Mouse (Mus musculus): ENCODE results near the gene Arhgap20. TPM values are rescaled to one million over a fixed set of nuclear protein-coding genes. Genes with fewer than 3 reads are reported as not detected.

The Arhgap20 gene
- total and polyA plus RNA-seq, 3 experiments = 0.54 to 0.93 (median 0.60) TPM

DNA sequence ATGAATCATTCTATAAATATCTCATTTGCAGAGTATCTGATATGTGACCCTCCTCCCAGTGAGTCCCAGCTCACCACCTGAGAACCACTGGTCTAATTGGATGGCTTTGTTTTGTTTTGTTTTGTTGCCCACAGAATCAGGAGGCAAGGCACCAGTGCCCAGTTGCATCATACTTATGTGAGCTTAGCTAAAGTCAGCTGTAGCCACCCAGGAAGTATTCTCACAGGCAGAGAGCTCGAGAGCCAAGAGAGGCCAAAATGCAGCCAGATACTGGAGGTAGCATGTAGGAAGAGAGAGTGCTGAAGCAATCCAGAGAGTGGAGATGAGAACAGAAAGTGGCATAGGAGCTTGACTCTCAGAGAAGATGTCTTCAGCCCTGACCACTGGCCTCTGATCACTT is 23.3 kb downstream of the Arhgap20 start:
- in situ Hi-C loops (cut with MboI; ENCODE audit: low pct_ligation_motif_present, low pct_unique_long_range_greater_than_20kb, low sequenced_read_pairs) = loop anchor here (25.0 kb wide), 1 partner anchor 124 kb away; no protein-coding TSS in a partner anchor
- Histone ChIP-seq H3K9ac (ENCODE audit: insufficient read depth, low read depth) (no peak overlapping the region), H3K27ac (ENCODE audit: insufficient read depth, low read depth) (no peak overlapping the region), H3K4me1 (ENCODE audit: control insufficient read depth in 1 of 2, insufficient read depth in 2 of 2) (peaks cover 3 to 9% of the 10 kb centered on the region in 2 experiments; a peak in 3 of 4 replicates), H3K79me2 (replicated peaks; ENCODE audit: control insufficient read depth, extremely low read depth, insufficient read depth, poor library complexity, severe bottlenecking) (no peaks in the 10 kb centered on the region), H3K4me2 (ENCODE audit: insufficient read depth, low read depth, poor library complexity, severe bottlenecking) (no peak overlapping the region), H3K36me3 (replicated peaks in 1 of 2; ENCODE audit: control insufficient read depth in 1 of 2, insufficient read depth in 1 of 2, low read length in 1 of 2) (no peaks in the 10 kb centered on the region), H3K4me3 (replicated peaks in 1 of 3; ENCODE audit: low read depth in 2 of 3, low read length in 2 of 3, poor library complexity in 1 of 3) (no peak overlapping the region), H3K27me3 (replicated peaks) (no peaks in the 10 kb centered on the region), H3K9me3 (replicated peaks; ENCODE audit: low read length) (no peaks in the 10 kb centered on the region)
- dilution Hi-C loops (cut with MboI; ENCODE audit: extremely low pct_ligation_motif_present, extremely low pct_unique_long_range_greater_than_20kb, low sequenced_read_pairs) = no loop called here
- TF ChIP-seq JUN (IDR thresholded peaks at IDR 0.05; ENCODE audit: insufficient read depth, low read depth, low read length) (no peak), ZC3H11A (IDR thresholded peaks at IDR 0.05; ENCODE audit: low read depth, low read length) (no peak), CHD1 (IDR thresholded peaks at IDR 0.05; ENCODE audit: low read depth, low read length) (no peak), NRF1 (IDR thresholded peaks at IDR 0.05; ENCODE audit: low read depth, low read length) (no peak), CTCF (conservative IDR thresholded peaks at IDR 0.05 in 1 of 2, IDR thresholded peaks at IDR 0.05 in 1 of 2; ENCODE audit: low read depth in 2 of 2, low read length in 2 of 2) (no peak), MAX (IDR thresholded peaks at IDR 0.05; ENCODE audit: low read length) (no peak), RAD21 (IDR thresholded peaks at IDR 0.05; ENCODE audit: low read depth, low read length) (no peak), BHLHE40 (IDR thresholded peaks at IDR 0.05; ENCODE audit: low read depth, low read length) (no peak), POLR2A (IDR thresholded peaks at IDR 0.05; ENCODE audit: low read depth, low read length) (no peak), IRF4 (IDR thresholded peaks at IDR 0.05; ENCODE audit: low read depth, low read length) (no peak)
- no peak for DNase-seq (ENCODE audit: extremely low read depth)

DNA sequence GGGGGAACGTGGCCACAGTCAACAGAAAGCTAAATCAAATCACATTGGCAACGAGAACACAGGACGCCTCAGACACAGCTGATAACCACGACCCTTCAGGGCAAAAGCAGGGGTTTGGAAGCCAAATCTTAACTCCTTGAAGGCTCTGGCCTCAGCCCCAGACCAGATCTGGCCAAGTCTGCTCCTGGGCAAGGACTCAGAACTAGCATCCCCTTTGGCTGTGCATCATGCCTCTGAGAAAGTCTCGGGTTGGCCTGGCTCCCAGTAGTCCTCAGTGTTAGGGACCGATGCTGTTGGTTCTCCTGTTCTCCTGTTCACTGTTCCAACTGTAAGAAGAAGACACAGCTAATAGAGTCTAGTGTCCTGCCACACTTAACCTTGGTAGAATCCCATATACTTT is 30.1 kb downstream of the Arhgap20 start:
- no peak overlapping the region for H3K4me2 ChIP-seq (ENCODE audit: insufficient read depth, low read depth, poor library complexity, severe bottlenecking)
- peaks cover 2 to 6% of the 10 kb centered on the region in 2 experiments; a peak in 3 of 4 replicates for H3K4me1 ChIP-seq (ENCODE audit: control insufficient read depth in 1 of 2, insufficient read depth in 2 of 2)
- H3K36me3 ChIP-seq (replicated peaks in 1 of 2; ENCODE audit: control insufficient read depth in 1 of 2, insufficient read depth in 1 of 2, low read length in 1 of 2) = no peaks in the 10 kb centered on the region
- no peak for DNase-seq (ENCODE audit: extremely low read depth)
- in situ Hi-C loops (cut with MboI; ENCODE audit: low pct_ligation_motif_present, low pct_unique_long_range_greater_than_20kb, low sequenced_read_pairs) = loop anchor here (25.0 kb wide), 1 partner anchor 117 kb away; no protein-coding TSS in a partner anchor
- H3K9me3 ChIP-seq (replicated peaks; ENCODE audit: low read length) = no peaks in the 10 kb centered on the region
- TF ChIP-seq USF2 (conservative IDR thresholded peaks at IDR 0.05; ENCODE audit: low read depth, low read length) (no peak), ZC3H11A (IDR thresholded peaks at IDR 0.05; ENCODE audit: low read depth, low read length) (no peak), JUN (IDR thresholded peaks at IDR 0.05; ENCODE audit: insufficient read depth, low read depth, low read length) (no peak), SIN3A (IDR thresholded peaks at IDR 0.05; ENCODE audit: low read length) (no peak), UBTF (IDR thresholded peaks at IDR 0.05; ENCODE audit: low read depth, low read length) (no peak), NRF1 (IDR thresholded peaks at IDR 0.05; ENCODE audit: low read depth, low read length) (no peak), NELFE (IDR thresholded peaks at IDR 0.05; ENCODE audit: low read depth, low read length) (no peak), BHLHE40 (IDR thresholded peaks at IDR 0.05; ENCODE audit: low read depth, low read length) (no peak), ETS1 (conservative IDR thresholded peaks at IDR 0.05; ENCODE audit: low read depth, low read length) (no peak), CHD2 (IDR thresholded peaks at IDR 0.05; ENCODE audit: low read length) (no peak), TCF12 (IDR thresholded peaks at IDR 0.05; ENCODE audit: low read depth, low read length) (no peak), ZMIZ1 (IDR thresholded peaks at IDR 0.05; ENCODE audit: low read depth, low read length) (no peak), MAFK (IDR thresholded peaks at IDR 0.05; ENCODE audit: insufficient replicate concordance, low read length) (no peak), ZNF384 (IDR thresholded peaks at IDR 0.05; ENCODE audit: low read depth, low read length) (no peak), JUND (conservative IDR thresholded peaks at IDR 0.05; ENCODE audit: low read depth, low read length) (no peak), POLR2AphosphoS2 (IDR thresholded peaks at IDR 0.05; ENCODE audit: low read depth, low read length) (no peak), KAT2A (IDR thresholded peaks at IDR 0.05; ENCODE audit: insufficient replicate concordance, low read length) (no peak), CTCF (conservative IDR thresholded peaks at IDR 0.05 in 1 of 2, IDR thresholded peaks at IDR 0.05 in 1 of 2; ENCODE audit: low read depth in 2 of 2, low read length in 2 of 2) (no peak), RCOR1 (conservative IDR thresholded peaks at IDR 0.05; ENCODE audit: low read depth, low read length) (no peak), PAX5 (IDR thresholded peaks at IDR 0.05; ENCODE audit: low read length) (no peak)
- no peak overlapping the region for H3K27ac ChIP-seq (ENCODE audit: insufficient read depth, low read depth)
- dilution Hi-C loops (cut with MboI; ENCODE audit: extremely low pct_ligation_motif_present, extremely low pct_unique_long_range_greater_than_20kb, low sequenced_read_pairs) = no loop called here
- no peak overlapping the region for H3K4me3 ChIP-seq (replicated peaks in 1 of 3; ENCODE audit: low read depth in 2 of 3, low read length in 2 of 3, poor library complexity in 1 of 3)
- no peak overlapping the region for H3K9ac ChIP-seq (ENCODE audit: insufficient read depth, low read depth)
- no peaks in the 10 kb centered on the region for H3K27me3 ChIP-seq (replicated peaks)
- H3K79me2 ChIP-seq (replicated peaks; ENCODE audit: control insufficient read depth, extremely low read depth, insufficient read depth, poor library complexity, severe bottlenecking) = no peaks in the 10 kb centered on the region

Data from CH12.LX (cell line).